Mouse (Mus musculus): ENCODE measurements around the gene Zfp318.

Gene Zfp318

GRCm38 (mm10) chr17:46446264-46446663 is 62.7 kb downstream of the Zfp318 start:
- no peak for DNase-seq (ENCODE audit: low read depth, low spot score)

GRCm38 (mm10) chr17:46452683-46453082 is 69.2 kb downstream of the Zfp318 start:
- no peak for DNase-seq (ENCODE audit: low read depth, low spot score)

- no peak for DNase-seq (ENCODE audit: low read depth, low spot score)
Observed at GRCm38 (mm10) chr17:46453302-46453948, 69.9 kb downstream of the Zfp318 start.

- DNase-seq (ENCODE audit: low read depth, low spot score) = peak; percentile 15
Observed at GRCm38 (mm10) chr17:46453970-46454411, 70.5 kb downstream of the Zfp318 start.

- no peak for DNase-seq (ENCODE audit: low read depth, low spot score)
Observed at GRCm38 (mm10) chr17:46454539-46454938, 71.0 kb downstream of the Zfp318 start.

GRCm38 (mm10) chr17:46455110-46455691 is 71.7 kb downstream of the Zfp318 start:
- no peak for DNase-seq (ENCODE audit: low read depth, low spot score)

GRCm38 (mm10) chr17:46457791-46458190 is 74.3 kb downstream of the Zfp318 start:
- DNase-seq (ENCODE audit: low read depth, low spot score) = no peak

GRCm38 (mm10) chr17:46458439-46458838 is 74.9 kb downstream of the Zfp318 start:
- DNase-seq (ENCODE audit: low read depth, low spot score) = no peak

- DNase-seq (ENCODE audit: low read depth, low spot score) = no peak
Observed at GRCm38 (mm10) chr17:46460673-46461072, 77.1 kb downstream of the Zfp318 start.

GRCm38 (mm10) chr17:46461347-46461746 is 77.8 kb downstream of the Zfp318 start:
- no peak for DNase-seq (ENCODE audit: low read depth, low spot score)

GRCm38 (mm10) chr17:46462226-46462625 is 78.7 kb downstream of the Zfp318 start:
- no peak for DNase-seq (ENCODE audit: low read depth, low spot score)

GRCm38 (mm10) chr17:46467830-46468229 is 84.3 kb downstream of the Zfp318 start:
- no peak for DNase-seq (ENCODE audit: low read depth, low spot score)

Data from telencephalon, adult 2 months (tissue).